19 mouse cellular contexts compared by ENCODE assay signal in the genomic region with DNA sequence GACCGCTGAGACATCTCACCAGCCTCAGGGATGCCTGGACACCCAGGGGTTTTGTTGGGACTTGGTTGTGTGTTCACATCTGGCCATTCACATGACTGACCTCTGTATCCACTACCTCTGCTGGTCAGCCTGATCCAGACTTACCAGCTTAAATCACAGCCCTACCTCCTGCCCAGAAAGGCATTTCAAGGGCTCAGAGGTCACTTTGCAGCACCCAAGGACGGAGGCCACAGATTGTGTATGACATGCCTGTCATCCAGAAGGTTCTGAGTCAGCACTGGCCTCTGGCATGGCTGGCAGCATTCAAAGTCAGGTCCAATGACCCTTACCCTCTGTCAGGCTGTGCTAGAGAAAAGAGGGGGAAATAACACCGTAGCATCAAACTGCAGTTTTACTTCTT. TPM values are rescaled to one million over a fixed set of nuclear protein-coding genes. Genes with fewer than 3 reads are reported as not detected.
A peak's percentile ranks its signal among the peaks of the same experiment; 100 is the strongest.
DNase-seq lines count a peak whose midpoint lies in the region; ATAC-seq and TF ChIP-seq lines count a peak whose summit lies in the region.
"Had no signal": no experiment of that assay in that cellular context is flagged by ENCODE, and none has a peak within 500 bp of the region (broad histone marks: within the 10 kb centered on the region; RNA-seq: fewer than 3 reads in every experiment).

No protein-coding gene starts in this region.

- H3K9me3 ChIP-seq in kidney, embryonic 15.5 days (replicated peaks) = no peaks in the 10 kb centered on the region
- no peaks in the 10 kb centered on the region for H3K9me3 ChIP-seq in liver, postnatal 0 days (ENCODE audit: low read length)
- H3K9me3 ChIP-seq in hindbrain, embryonic 10.5 days = no peaks in the 10 kb centered on the region
- H3K9me3 ChIP-seq: limb, embryonic 15.5 days; megakaryocyte, embryonic 14.5 days had no signal

- TF ChIP-seq CTCF in liver, postnatal 0 days (IDR thresholded peaks at IDR 0.05; ENCODE audit: low read depth) = no peak

- H3K9ac ChIP-seq in kidney, embryonic 15.5 days = no peak overlapping the region
- no peak overlapping the region for H3K9ac ChIP-seq in liver, postnatal 0 days (replicated peaks)
- H3K9ac ChIP-seq: limb, embryonic 15.5 days had no signal

- no peak for TF ChIP-seq EP300 in liver, postnatal 0 days (IDR thresholded peaks at IDR 0.05; ENCODE audit: low read depth)

- ATAC-seq in kidney, embryonic 15.5 days (replicated peaks; ENCODE audit: low FRiP score) = no peak
- ATAC-seq in liver, postnatal 0 days = peak; percentile 82
- ATAC-seq: forebrain, embryonic 14.5 days; inflammation-experienced regulatory T-cells, adult 6 months; midbrain, embryonic 16.5 days had no signal

- WGBS in kidney, embryonic 15.5 days = 88% methylated on average over 3 of the region's 3 CpGs
- 68% methylated on average over 3 of the region's 3 CpGs for WGBS in liver, postnatal 0 days (ENCODE audit: insufficient replicate concordance)
- 78% methylated on average over 3 of the region's 3 CpGs for WGBS in hindbrain, embryonic 10.5 days

- no peak overlapping the region for H3K4me3 ChIP-seq in kidney, embryonic 15.5 days (replicated peaks)
- no peak overlapping the region for H3K4me3 ChIP-seq in liver, postnatal 0 days (ENCODE audit: low read depth, low read length)
- no peak overlapping the region for H3K4me3 ChIP-seq in hindbrain, embryonic 10.5 days
- H3K4me3 ChIP-seq: limb, embryonic 15.5 days; megakaryocyte, embryonic 14.5 days had no signal

- DNase-seq in kidney, adult 18-20 months = peak; percentile 53
- peak; percentile 81 for DNase-seq in adrenal gland, adult 2 months
- DNase-seq in adrenal gland, postnatal 25 days = peak; percentile 35
- DNase-seq in liver, postnatal 0 days = peak; percentile 40
- no peak for DNase-seq in ovary, postnatal 36 days (ENCODE audit: low spot score)
- no peak for DNase-seq in hindbrain, embryonic 10.5 days (ENCODE audit: low spot score)
- DNase-seq: cerebellum, adult 8-10 months; embryo, embryonic 11 days; heart, adult 18-20 months; layer of hippocampus, adult 9-11 months; lung, postnatal 10 days; right cerebral cortex, postnatal 14 days had no signal

- H3K36me3 ChIP-seq in kidney, embryonic 15.5 days = peaks cover 98% of the 10 kb centered on the region
- H3K36me3 ChIP-seq in liver, postnatal 0 days (replicated peaks; ENCODE audit: insufficient read depth, low read length) = peaks cover 62% of the 10 kb centered on the region
- peaks cover 98% of the 10 kb centered on the region for H3K36me3 ChIP-seq in hindbrain, embryonic 10.5 days

- H3K4me2 ChIP-seq in kidney, embryonic 15.5 days = no peak overlapping the region
- H3K4me2 ChIP-seq in liver, postnatal 0 days (ENCODE audit: low read depth, low read length) = no peak overlapping the region
- H3K4me2 ChIP-seq: limb, embryonic 15.5 days had no signal

- H3K27ac ChIP-seq in kidney, embryonic 15.5 days = no peak overlapping the region
- peak overlapping the region; percentile 61 for H3K27ac ChIP-seq in liver, postnatal 0 days (ENCODE audit: low read depth)
- no peak overlapping the region for H3K27ac ChIP-seq in hindbrain, embryonic 10.5 days
- H3K27ac ChIP-seq: limb, embryonic 15.5 days had no signal

- no peaks in the 10 kb centered on the region for H3K27me3 ChIP-seq in kidney, embryonic 15.5 days
- no peaks in the 10 kb centered on the region for H3K27me3 ChIP-seq in liver, postnatal 0 days (ENCODE audit: insufficient read depth, low read length)
- no peaks in the 10 kb centered on the region for H3K27me3 ChIP-seq in hindbrain, embryonic 10.5 days (ENCODE audit: insufficient read depth, poor library complexity, severe bottlenecking)
- H3K27me3 ChIP-seq: CH12.LX; limb, embryonic 15.5 days; megakaryocyte, embryonic 14.5 days had no signal

- no peaks in the 10 kb centered on the region for H3K4me1 ChIP-seq in kidney, embryonic 15.5 days
- no peaks in the 10 kb centered on the region for H3K4me1 ChIP-seq in liver, postnatal 0 days (ENCODE audit: insufficient read depth)
- H3K4me1 ChIP-seq in hindbrain, embryonic 10.5 days (replicated peaks) = no peaks in the 10 kb centered on the region
- H3K4me1 ChIP-seq: limb, embryonic 15.5 days had no signal

RNA-seq across cellular contexts. Expression of gene Ldlr, which starts 33.3 kb away (rescaled TPM):
- polyA plus RNA-seq in kidney, embryonic 15.5 days (2015; fragmentation: Nextera tagmentation; extraction: Ambion mirVana) = 28.9 and 34.9 TPM in 2 replicates
- total RNA-seq in adrenal gland, adult 2 months (2021) = 100 to 1,000 TPM in 1 of 2 experiments, 10 to 100 TPM in 1; 61.6 to 210 TPM
- 79.5 and 143 TPM in 2 replicates for polyA plus RNA-seq in adrenal gland, adult 2 months (2012; rRNA removed)
- total RNA-seq in adrenal gland, postnatal 25 days (2021) = 126 and 145 TPM in 2 replicates
- 13.2 and 13.3 TPM in 2 replicates for polyA plus RNA-seq in liver, postnatal 0 days (2015; fragmentation: Nextera tagmentation; extraction: Ambion mirVana)
- 51.1 and 55.1 TPM in 2 replicates for polyA plus RNA-seq in hindbrain, embryonic 10.5 days (2016; fragmentation: Nextera tagmentation; extraction: Ambion mirVana)

Comparison
In these comparisons a context has a peak if more than half of its experiments do, and no peak if none do; other contexts are left out.
1. DNase-seq: peak in kidney, adult 18-20 months (single experiment), adrenal gland, adult 2 months (single experiment), adrenal gland, postnatal 25 days (single experiment) and liver, postnatal 0 days (single experiment); none in ovary, postnatal 36 days (single experiment) and hindbrain, embryonic 10.5 days (single experiment).